ENCODE assay signal across 10 mouse cellular contexts in the genomic region with DNA sequence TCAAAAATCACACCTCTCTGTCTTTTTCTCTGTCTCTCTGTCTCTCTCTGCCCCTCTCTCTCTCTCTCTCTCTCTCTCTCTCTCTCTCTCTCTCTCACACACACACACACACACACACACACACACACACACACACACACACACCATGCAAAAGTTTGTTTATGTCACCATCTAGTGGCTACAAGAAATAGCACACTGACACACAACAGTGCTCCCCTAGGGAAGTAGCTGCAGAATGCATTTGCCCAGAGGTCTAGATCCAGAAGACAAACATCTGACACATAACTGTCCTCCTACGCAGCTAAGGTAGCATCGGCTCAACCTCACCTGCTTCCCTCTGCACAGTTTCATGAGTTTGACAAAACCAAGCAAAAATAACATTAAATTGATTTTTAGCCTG. TPM values are rescaled to one million over a fixed set of nuclear protein-coding genes. Genes with fewer than 3 reads are reported as not detected.
A peak's percentile ranks its signal among the peaks of the same experiment; 100 is the strongest.
DNase-seq lines count a peak whose midpoint lies in the region; ATAC-seq and TF ChIP-seq lines count a peak whose summit lies in the region.
"Had no signal": no experiment of that assay in that cellular context is flagged by ENCODE, and none has a peak within 500 bp of the region (broad histone marks: within the 10 kb centered on the region; RNA-seq: fewer than 3 reads in every experiment).

No protein-coding gene starts in this region.

- no peaks in the 10 kb centered on the region for H3K4me1 ChIP-seq in G1E (ENCODE audit: insufficient read depth, low read depth, low read length)
- H3K4me1 ChIP-seq: embryonic facial prominence, embryonic 12.5 days had no signal

- H3K27me3 ChIP-seq in G1E (ENCODE audit: insufficient read depth, low read length), result peaks cover 8% of the 10 kb centered on the region
- H3K27me3 ChIP-seq: embryonic facial prominence, embryonic 12.5 days had no signal

- intact Hi-C loops in left cerebral cortex, postnatal 25 days (cut with DNase I), result no loop called here

- TF ChIP-seq CTCF in G1E (IDR thresholded peaks at IDR 0.05; ENCODE audit: low read depth, low read length), result no peak

- ATAC-seq in G1E (ENCODE audit: extremely low read depth, insufficient number of reproducible peaks, low FRiP score, poor library complexity, severe bottlenecking), result peak; percentile 49; the same call in 1 of the 2 replicates
- ATAC-seq in megakaryocyte progenitor cell, adult 5-6 weeks (replicated peaks; ENCODE audit: poor library complexity), result peak; percentile 94

- no peaks in the 10 kb centered on the region for H3K9me3 ChIP-seq in G1E (replicated peaks)
- H3K9me3 ChIP-seq: embryonic facial prominence, embryonic 12.5 days had no signal

- H3K4me3 ChIP-seq in G1E (ENCODE audit: low read depth, low read length), result no peak overlapping the region
- H3K4me3 ChIP-seq: embryonic facial prominence, embryonic 12.5 days had no signal

- DNase-seq in left cerebral cortex, postnatal 25 days (ENCODE audit: low spot score in 2 of 2), result peak; percentile 18 to 45
- no peak for DNase-seq in left cerebral cortex, adult 8-10 months (ENCODE audit: low spot score in 2 of 2)
- DNase-seq in G1E (ENCODE audit: low spot score), result no peak
- peak; percentile 47 for DNase-seq in embryo, embryonic 10 days (ENCODE audit: low spot score)
- DNase-seq in gastrocnemius, adult 8-10 months (ENCODE audit: low spot score in 2 of 2), result no peak
- DNase-seq in adrenal gland, adult 2 months, result no peak

- no peaks in the 10 kb centered on the region for H3K36me3 ChIP-seq in G1E (replicated peaks)
- H3K36me3 ChIP-seq: embryonic facial prominence, embryonic 12.5 days had no signal

RNA-seq across cellular contexts. Expression of a gene that starts 3.9 kb away (rescaled TPM):
- not detected for total RNA-seq in left cerebral cortex, postnatal 25 days (2021)
- total RNA-seq in left cerebral cortex, adult 8-10 months (2022), result not detected
- total RNA-seq in G1E (2014; fragmentation: Nextera tagmentation) (not detected in 2 replicates), G1E (2017) (not detected in 2 replicates)
- not detected in 2 replicates for polyA plus RNA-seq in G1E (2012)
- not detected in 2 replicates for total RNA-seq in megakaryocyte progenitor cell, adult 5-6 weeks (2015)
- total RNA-seq in megakaryocyte progenitor cell, adult 5-6 weeks (2017), result not detected in 2 replicates
- not detected for total RNA-seq in gastrocnemius, adult 8-10 months (2022)
- total RNA-seq in adrenal gland, adult 2 months (2021), result not detected
- polyA plus RNA-seq in adrenal gland, adult 2 months (2012; rRNA removed), result not detected in 2 replicates
- total RNA-seq: layer of hippocampus, postnatal 14 days; neutrophil, adult 5-6 weeks had no signal
- polyA plus RNA-seq: embryonic facial prominence, embryonic 12.5 days had no signal

RNA-seq across cellular contexts. Expression of a gene that starts 20.9 kb away (rescaled TPM):
- total RNA-seq in left cerebral cortex, postnatal 25 days (2021), result not detected
- total RNA-seq in left cerebral cortex, adult 8-10 months (2022), result not detected
- total RNA-seq in G1E (2014; fragmentation: Nextera tagmentation), result not detected in 2 replicates
- total RNA-seq in G1E (2017), result 0.29 and 0.38 TPM in 2 replicates
- not detected in 2 replicates for polyA plus RNA-seq in G1E (2012)
- total RNA-seq in megakaryocyte progenitor cell, adult 5-6 weeks (2015), result not detected in 2 replicates
- not detected in 2 replicates for total RNA-seq in megakaryocyte progenitor cell, adult 5-6 weeks (2017)
- not detected for total RNA-seq in gastrocnemius, adult 8-10 months (2022)
- total RNA-seq in adrenal gland, adult 2 months (2021), result not detected
- not detected in 2 replicates for polyA plus RNA-seq in adrenal gland, adult 2 months (2012; rRNA removed)
- total RNA-seq: layer of hippocampus, postnatal 14 days; neutrophil, adult 5-6 weeks had no signal
- polyA plus RNA-seq: embryonic facial prominence, embryonic 12.5 days had no signal

RNA-seq across cellular contexts. Expression of a gene that starts 26.5 kb away (rescaled TPM):
- total RNA-seq in left cerebral cortex, postnatal 25 days (2021), result 10 to 100 TPM; 12.1 to 12.6 TPM
- total RNA-seq in left cerebral cortex, adult 8-10 months (2022), result 10 to 100 TPM; 11.8 to 17.5 (median 13.2) TPM
- total RNA-seq in G1E (2014; fragmentation: Nextera tagmentation) (13.5 and 16.0 TPM in 2 replicates), G1E (2017) (29.2 and 31.5 TPM in 2 replicates)
- polyA plus RNA-seq in G1E (2012), result 25.6 and 30.8 TPM in 2 replicates
- total RNA-seq in megakaryocyte progenitor cell, adult 5-6 weeks (2015), result 79.9 and 89.9 TPM in 2 replicates
- 39.2 and 46.1 TPM in 2 replicates for total RNA-seq in megakaryocyte progenitor cell, adult 5-6 weeks (2017)
- total RNA-seq in gastrocnemius, adult 8-10 months (2022), result 1 to 10 TPM; 1.3 to 2.0 (median 1.8) TPM
- 10 to 100 TPM; 32.7 to 58.8 TPM for total RNA-seq in adrenal gland, adult 2 months (2021)
- polyA plus RNA-seq in adrenal gland, adult 2 months (2012; rRNA removed), result 46.2 and 61.3 TPM in 2 replicates

Comparison
In these comparisons a context has a peak if more than half of its experiments do, and no peak if none do; other contexts are left out.
1. DNase-seq: peak in left cerebral cortex, postnatal 25 days (2 of 2) and embryo, embryonic 10 days (single experiment); none in left cerebral cortex, adult 8-10 months (0 of 2), G1E (single experiment), gastrocnemius, adult 8-10 months (0 of 2) and adrenal gland, adult 2 months (single experiment).
2. RNA of a gene that starts 26.5 kb away (total RNA-seq): 39.2 to 89.9 TPM in megakaryocyte progenitor cell, adult 5-6 weeks, 32.7 to 58.8 TPM in adrenal gland, adult 2 months, 13.5 to 31.5 TPM in G1E, 11.8 to 17.5 TPM in left cerebral cortex, adult 8-10 months and 12.1 to 12.6 TPM in left cerebral cortex, postnatal 25 days; 1.3 to 2.0 TPM in gastrocnemius, adult 8-10 months; every median in the first group is over 4 times any median in the second.